Mouse (Mus musculus) heart, adult 2 months (tissue): ENCODE measurements around the gene 2310007B03Rik.

Source experiments
- CTCF ChIP-seq: fragments of 200-600 bp; IDR thresholded peaks from 2 replicates; pipeline ENCODE4 v1.8.1; 2022; ENCODE audit warnings: antibody characterized with exemption, mild to moderate bottlenecking, moderate library complexity
- EP300 ChIP-seq: fragments of 200-500 bp; IDR thresholded peaks from 2 replicates; pipeline ENCODE4 v1.6.1; 2011; ENCODE audit warnings: low read depth, low read length, control low read depth; ENCODE audit not compliant: insufficient read depth

- TF ChIP-seq CTCF (no peak), EP300 (no peak)
Measured at GRCm38 (mm10) chr1:93175849-93176248, 15.1 kb upstream of the 2310007B03Rik start.
